Mouse (Mus musculus) kidney, embryonic 15.5 days (tissue): ENCODE measurements at regions not wholly inside any gene's neighbourhood (a gene's known extent, or its start where the extent isn't known, plus 50 kb on each side); places are given as distances from the start of the nearest gene placed in this dataset.
A peak's percentile ranks its signal among the peaks of the same experiment; 100 is the strongest.

ENCODE experiments used
- ATAC-seq: fragments of 200-750 bp; cut with Nextera tagmentation; replicated peaks from 2 replicates; pipeline ENCODE4 v1.8.0; 2017; ENCODE audit warnings: moderate TSS enrichment; ENCODE audit not compliant: low FRiP score
- H3K27ac ChIP-seq: fragments of 300-500 bp; sonication (generic); 2 replicates; pipeline ENCODE4 v1.5.1; 2015; ENCODE audit warnings: mild to moderate bottlenecking, inconsistent platforms
- H3K27me3 ChIP-seq: fragments of 300-500 bp; sonication (generic); 2 replicates; pipeline ENCODE4 v1.6.1; 2015; ENCODE audit warnings: inconsistent platforms
- H3K36me3 ChIP-seq: fragments of 300-500 bp; sonication (generic); 2 replicates; pipeline ENCODE4 v1.6.1; 2015; ENCODE audit warnings: inconsistent platforms
- H3K4me1 ChIP-seq: fragments of 300-500 bp; sonication (generic); 2 replicates; pipeline ENCODE4 v1.6.1; 2015; ENCODE audit warnings: inconsistent platforms
- H3K4me2 ChIP-seq: fragments of 300-500 bp; sonication (generic); 2 replicates; pipeline ENCODE4 v1.6.1; 2015; ENCODE audit warnings: moderate library complexity, mild to moderate bottlenecking, inconsistent platforms
- H3K4me3 ChIP-seq: fragments of 300-500 bp; sonication (generic); replicated peaks from 2 replicates; pipeline ENCODE4 v1.5.1; 2015; ENCODE audit warnings: mild to moderate bottlenecking, inconsistent platforms
- H3K9ac ChIP-seq: fragments of 300-500 bp; sonication (generic); 2 replicates; pipeline ENCODE4 v1.6.1; 2015; ENCODE audit warnings: mild to moderate bottlenecking, inconsistent platforms
- H3K9me3 ChIP-seq: fragments of 300-500 bp; sonication (generic); replicated peaks from 2 replicates; pipeline ENCODE4 v1.6.1; 2016; ENCODE audit warnings: inconsistent platforms
- WGBS: fragments of 180-500 bp; shearing (Covaris S2); methylation state at CpG from one replicate; pipeline ENCODE4 v1.1.7; 2015; ENCODE audit warnings: mixed read lengths; 5-methylcytosine and 5-hydroxymethylcytosine counted together

DNA sequence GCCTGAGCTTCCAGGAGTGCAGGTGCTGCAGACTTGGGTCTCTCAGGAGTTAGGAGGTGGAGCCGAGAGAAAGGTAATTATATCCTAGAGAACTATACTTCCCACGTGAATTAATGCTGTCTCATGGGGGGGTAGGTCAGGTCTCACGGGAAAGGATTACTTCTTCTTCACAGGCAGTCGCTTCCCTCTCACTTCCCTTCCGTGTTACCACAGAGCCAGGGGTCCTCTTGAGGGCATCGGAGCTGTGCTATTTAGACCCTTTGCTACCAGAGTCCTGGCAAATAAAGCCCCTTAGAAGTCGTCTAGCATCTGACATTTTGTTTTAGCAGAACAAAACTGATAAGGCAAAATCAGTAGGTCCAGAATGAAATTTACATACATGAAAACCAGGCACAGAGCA is 68.9 kb upstream of the Dph5 start:
- ATAC-seq = no peak
- no peak overlapping the region for H3K4me2 ChIP-seq
- no peak overlapping the region for H3K9ac ChIP-seq
- no peak overlapping the region for H3K27ac ChIP-seq
- peaks cover 15% of the 10 kb centered on the region for H3K4me1 ChIP-seq
- 48% methylated on average over 7 of the region's 7 CpGs for WGBS
- H3K36me3 ChIP-seq = no peaks in the 10 kb centered on the region
- no peaks in the 10 kb centered on the region for H3K9me3 ChIP-seq
- no peak overlapping the region for H3K4me3 ChIP-seq
- H3K27me3 ChIP-seq = no peaks in the 10 kb centered on the region

DNA sequence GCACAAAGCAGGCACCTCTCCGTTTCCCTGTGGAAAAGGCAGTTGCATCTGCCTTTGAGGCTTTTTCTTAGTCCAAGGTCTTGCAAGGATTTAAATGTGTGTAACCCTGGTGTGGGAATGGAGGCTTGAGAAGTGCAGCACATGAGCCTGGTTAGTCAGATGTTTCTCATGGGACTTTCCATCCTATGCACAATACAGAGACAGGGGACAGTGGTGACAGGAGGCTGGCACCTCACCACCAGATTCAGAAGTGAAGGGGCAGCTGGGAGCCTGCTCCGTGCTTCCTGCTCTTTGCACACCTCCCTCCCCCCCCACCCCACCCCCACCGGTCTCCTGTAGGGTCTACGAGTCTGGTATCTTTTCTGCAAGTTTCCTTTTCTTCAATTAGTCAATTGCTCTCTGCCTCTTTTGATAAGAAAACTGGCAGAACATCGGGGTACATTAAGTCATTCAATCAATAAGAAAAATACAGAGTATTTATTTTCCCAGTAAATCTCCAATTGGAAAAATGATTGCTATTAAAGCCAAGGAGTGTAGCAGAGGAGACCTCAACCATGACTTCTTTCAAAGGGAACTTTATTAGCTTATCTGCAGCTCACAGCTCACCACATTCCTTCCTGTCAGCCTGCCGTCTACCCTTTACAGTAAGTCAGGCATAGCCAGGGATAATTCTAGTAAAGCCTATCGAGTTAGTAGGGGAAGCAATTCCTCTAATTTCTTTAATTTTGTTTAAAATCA is 68.1 kb upstream of the Dph5 start:
- no peak overlapping the region for H3K27ac ChIP-seq
- no peaks in the 10 kb centered on the region for H3K36me3 ChIP-seq
- no peak overlapping the region for H3K9ac ChIP-seq
- H3K9me3 ChIP-seq = no peaks in the 10 kb centered on the region
- H3K4me2 ChIP-seq = no peak overlapping the region
- H3K4me3 ChIP-seq = no peak overlapping the region
- 38% methylated on average over 7 of the region's 7 CpGs for WGBS
- H3K27me3 ChIP-seq = no peaks in the 10 kb centered on the region
- peak; percentile 81 for ATAC-seq
- peaks cover 15% of the 10 kb centered on the region for H3K4me1 ChIP-seq

DNA sequence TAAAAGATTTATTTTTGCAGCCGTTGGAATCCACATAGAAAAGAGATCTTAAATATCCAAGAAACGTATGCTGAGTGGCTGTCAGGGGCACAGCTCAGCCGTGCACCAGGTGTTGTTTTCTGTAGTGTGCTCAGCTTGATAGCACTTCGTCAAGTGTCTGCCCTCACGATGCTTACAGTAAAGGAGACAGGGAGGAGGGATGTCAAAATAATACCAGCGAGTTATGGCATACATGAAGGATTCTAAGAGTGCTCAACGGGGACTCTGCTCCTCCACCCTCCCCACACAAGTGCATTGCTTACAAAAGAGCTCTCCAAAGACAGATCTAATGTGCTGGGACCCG is 67.5 kb upstream of the Dph5 start:
- Histone ChIP-seq H3K4me2 (no peak overlapping the region), H3K27me3 (no peaks in the 10 kb centered on the region), H3K27ac (no peak overlapping the region), H3K4me3 (no peak overlapping the region), H3K9ac (no peak overlapping the region), H3K9me3 (no peaks in the 10 kb centered on the region), H3K36me3 (no peaks in the 10 kb centered on the region), H3K4me1 (peaks cover 15% of the 10 kb centered on the region)
- ATAC-seq = 0 out of 2 replicates have a peak, but pooled peaks have one; percentile 43
- 40% methylated on average over 8 of the region's 8 CpGs for WGBS

DNA sequence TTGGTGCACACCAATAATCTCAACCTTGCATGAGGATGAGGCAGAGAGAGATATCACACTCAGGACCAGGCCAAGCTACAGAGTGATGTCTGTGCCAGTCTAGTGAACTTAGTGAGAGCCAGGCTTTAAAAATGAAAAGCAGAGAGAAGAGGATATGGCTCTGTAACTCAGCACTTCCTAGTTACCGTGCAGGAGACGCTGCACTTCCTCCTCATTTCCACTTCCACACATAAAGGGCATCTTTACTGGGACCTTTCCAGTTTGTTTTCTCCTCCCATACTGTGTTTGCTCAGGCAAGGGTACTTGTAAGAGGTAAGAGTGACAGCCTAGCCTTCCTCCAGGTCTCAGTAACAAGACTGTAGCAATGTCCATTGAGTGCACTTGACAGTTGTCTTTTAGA is 66.0 kb upstream of the Dph5 start:
- no peak overlapping the region for H3K9ac ChIP-seq
- WGBS = 80% methylated on average over 2 of the region's 2 CpGs
- H3K36me3 ChIP-seq = no peaks in the 10 kb centered on the region
- H3K27me3 ChIP-seq = no peaks in the 10 kb centered on the region
- peaks cover 15% of the 10 kb centered on the region for H3K4me1 ChIP-seq
- ATAC-seq = no peak
- no peak overlapping the region for H3K4me2 ChIP-seq
- no peak overlapping the region for H3K27ac ChIP-seq
- no peaks in the 10 kb centered on the region for H3K9me3 ChIP-seq
- H3K4me3 ChIP-seq = no peak overlapping the region

DNA sequence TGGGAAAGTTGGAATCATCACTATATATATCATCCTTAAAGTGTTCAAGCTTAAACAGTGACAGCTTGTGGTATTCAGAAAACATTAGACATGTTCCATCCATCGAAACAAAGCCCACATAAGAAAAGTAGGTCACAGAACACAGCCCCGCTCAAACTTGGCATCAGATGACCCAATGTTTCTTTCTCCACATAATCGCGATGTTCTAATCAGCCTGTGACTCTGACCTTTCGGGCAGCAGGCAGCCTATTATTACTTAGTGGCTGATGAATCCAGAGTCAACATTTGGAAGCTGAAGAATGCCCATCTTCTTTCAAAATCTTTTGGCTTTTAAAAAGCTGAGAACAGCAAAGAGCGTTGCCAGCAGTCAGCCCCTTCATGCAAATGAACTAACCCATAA is 65.1 kb upstream of the Dph5 start:
- no peak for ATAC-seq
- Histone ChIP-seq H3K27ac (no peak overlapping the region), H3K9ac (no peak overlapping the region), H3K9me3 (no peaks in the 10 kb centered on the region), H3K4me2 (no peak overlapping the region), H3K36me3 (no peaks in the 10 kb centered on the region), H3K4me1 (peaks cover 15% of the 10 kb centered on the region), H3K27me3 (no peaks in the 10 kb centered on the region), H3K4me3 (no peak overlapping the region)
- 68% methylated on average over 6 of the region's 6 CpGs for WGBS

DNA sequence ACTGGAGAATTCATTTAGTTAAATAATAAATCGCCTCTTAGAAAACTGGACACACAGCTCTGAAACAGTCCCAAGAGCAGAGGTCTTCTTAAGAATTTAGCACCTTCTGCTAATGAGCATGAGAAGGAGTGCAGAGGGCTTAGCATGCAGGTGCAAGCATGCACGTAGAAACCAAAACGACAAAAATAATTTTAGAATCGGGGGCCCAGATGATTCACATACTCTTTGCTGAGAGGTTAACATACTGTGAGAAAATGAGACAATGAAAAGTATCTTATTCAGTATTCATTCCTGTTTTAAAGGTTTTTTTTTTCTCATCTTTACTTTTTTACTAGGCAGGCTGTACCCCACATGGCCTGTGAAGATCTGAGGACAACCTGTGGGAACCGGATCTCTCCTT is 63.9 kb upstream of the Dph5 start:
- no peak overlapping the region for H3K9ac ChIP-seq
- no peak overlapping the region for H3K27ac ChIP-seq
- H3K9me3 ChIP-seq = no peaks in the 10 kb centered on the region
- no peak for ATAC-seq
- H3K4me3 ChIP-seq = no peak overlapping the region
- no peaks in the 10 kb centered on the region for H3K27me3 ChIP-seq
- no peak overlapping the region for H3K4me2 ChIP-seq
- no peaks in the 10 kb centered on the region for H3K36me3 ChIP-seq
- peaks cover 15% of the 10 kb centered on the region for H3K4me1 ChIP-seq
- WGBS = 85% methylated on average over 5 of the region's 5 CpGs

DNA sequence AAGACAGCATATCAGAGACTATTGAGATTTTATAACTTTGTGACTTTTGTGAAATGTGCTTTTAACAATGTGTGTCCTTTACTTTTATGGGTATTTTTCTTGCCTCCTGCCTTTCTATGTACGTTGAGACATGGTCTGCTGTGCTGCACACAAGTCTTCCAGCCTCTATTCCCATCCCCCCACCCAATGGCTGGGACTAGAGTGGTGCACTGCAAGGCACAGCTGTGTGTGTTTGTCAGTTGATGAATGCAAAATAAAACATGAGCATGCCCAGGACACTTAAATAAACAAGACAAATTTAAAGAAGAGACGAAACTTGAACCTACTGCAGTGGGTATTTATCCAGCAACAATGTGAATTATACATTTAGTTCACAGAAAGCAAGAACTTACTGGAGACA is 62.8 kb upstream of the Dph5 start:
- Histone ChIP-seq H3K4me3 (no peak overlapping the region), H3K9ac (no peak overlapping the region), H3K9me3 (no peaks in the 10 kb centered on the region), H3K36me3 (no peaks in the 10 kb centered on the region), H3K4me2 (no peak overlapping the region), H3K4me1 (peaks cover 6% of the 10 kb centered on the region; the same call in 1 of the 2 replicates), H3K27me3 (no peaks in the 10 kb centered on the region), H3K27ac (no peak overlapping the region)
- ATAC-seq = no peak
- 55% methylated on average over 2 of the region's 2 CpGs for WGBS

DNA sequence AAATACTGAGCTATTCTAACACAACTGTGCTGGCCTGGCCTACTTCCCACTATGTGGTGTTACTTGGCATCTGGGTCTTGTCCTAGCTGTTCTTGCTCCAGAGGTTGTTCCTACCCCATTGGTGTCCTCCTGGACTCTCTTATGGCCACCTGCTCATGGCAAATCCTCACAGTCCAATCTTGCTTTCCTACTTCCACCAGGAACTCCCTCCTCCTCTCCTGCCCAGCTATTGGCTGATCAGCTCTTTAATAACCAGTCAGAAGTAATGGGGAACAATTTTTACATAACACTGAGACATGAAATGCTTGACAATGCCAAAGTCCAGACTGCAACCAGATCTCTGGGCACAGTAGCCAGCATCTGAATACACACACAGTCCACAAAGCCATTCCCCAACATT is 52.3 kb upstream of the Dph5 start:
- Histone ChIP-seq H3K27ac (no peak overlapping the region), H3K4me3 (no peak overlapping the region), H3K27me3 (no peaks in the 10 kb centered on the region), H3K36me3 (no peaks in the 10 kb centered on the region), H3K9ac (no peak overlapping the region), H3K4me2 (no peak overlapping the region), H3K9me3 (no peaks in the 10 kb centered on the region), H3K4me1 (no peaks in the 10 kb centered on the region)
- no peak for ATAC-seq

DNA sequence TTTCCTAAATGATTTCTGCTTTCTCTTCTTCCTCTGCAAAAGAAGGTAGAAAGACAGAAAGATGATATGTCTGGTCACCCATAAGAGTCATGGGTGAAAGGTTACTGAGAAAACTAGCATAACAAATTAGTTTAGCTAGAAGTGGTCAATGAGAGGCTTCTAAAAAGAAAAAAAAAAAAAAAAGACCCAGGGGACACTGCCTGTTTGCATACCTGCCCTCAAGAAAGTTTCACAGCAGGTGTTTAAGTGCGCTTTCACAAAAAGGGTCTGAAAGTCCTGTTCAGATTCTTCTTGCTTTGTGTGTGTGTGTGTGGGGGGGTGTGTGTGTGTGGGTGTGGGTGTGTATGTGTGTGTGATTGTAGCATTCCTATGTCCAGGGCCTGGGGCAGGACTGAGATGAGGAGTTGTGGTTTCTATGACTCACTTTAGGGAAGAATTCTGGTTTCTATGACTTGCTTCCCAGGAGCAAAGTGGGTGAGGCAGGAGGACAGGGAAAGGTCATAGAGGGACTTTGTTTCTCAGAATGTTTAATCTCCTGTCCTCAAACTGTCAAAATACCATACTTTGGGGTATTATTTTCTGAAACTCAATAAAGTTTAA is 49.9 kb upstream of the Dph5 start:
- Histone ChIP-seq H3K27ac (no peak overlapping the region), H3K4me1 (no peaks in the 10 kb centered on the region), H3K9ac (no peak overlapping the region), H3K4me2 (no peak overlapping the region), H3K27me3 (no peaks in the 10 kb centered on the region), H3K4me3 (no peak overlapping the region), H3K9me3 (no peaks in the 10 kb centered on the region), H3K36me3 (no peaks in the 10 kb centered on the region)
- no peak for ATAC-seq
- WGBS = 93% methylated on average over 1 of the region's 1 CpGs
